Mouse (Mus musculus) lung, embryonic 15.5 days (tissue): ENCODE measurements around the gene Castor2. TPM values are rescaled to one million over a fixed set of nuclear protein-coding genes. Genes with fewer than 3 reads are reported as not detected.

Experiments used
- ATAC-seq: fragments of 200-750 bp; cut with Nextera tagmentation; 2 replicates; pipeline ENCODE4 v1.8.0; 2017; ENCODE audit warnings: moderate number of reproducible peaks, borderline replicate concordance; ENCODE audit not compliant: low FRiP score, low TSS enrichment; ENCODE audit errors: extremely low read depth
- H3K27ac ChIP-seq: fragments of 300-500 bp; sonication (generic); 2 replicates; pipeline ENCODE4 v1.5.1; 2015; ENCODE audit warnings: moderate library complexity, mild to moderate bottlenecking, inconsistent platforms
- H3K27me3 ChIP-seq: fragments of 300-500 bp; sonication (generic); 2 replicates; pipeline ENCODE4 v1.6.1; 2015; ENCODE audit warnings: inconsistent platforms
- H3K36me3 ChIP-seq: fragments of 300-500 bp; sonication (generic); 2 replicates; pipeline ENCODE4 v1.6.1; 2015; ENCODE audit warnings: inconsistent platforms
- H3K4me1 ChIP-seq: fragments of 300-500 bp; sonication (generic); 2 replicates; pipeline ENCODE4 v1.6.1; 2015; ENCODE audit warnings: inconsistent platforms
- H3K4me2 ChIP-seq: fragments of 300-500 bp; sonication (generic); 2 replicates; pipeline ENCODE4 v1.6.1; 2015; ENCODE audit warnings: inconsistent platforms, mild to moderate bottlenecking, moderate library complexity
- H3K4me3 ChIP-seq: fragments of 300-500 bp; sonication (generic); 2 replicates; pipeline ENCODE4 v1.5.1; 2015; ENCODE audit warnings: mild to moderate bottlenecking, inconsistent platforms
- H3K9ac ChIP-seq: fragments of 300-500 bp; sonication (generic); 2 replicates; pipeline ENCODE4 v1.6.1; 2015; ENCODE audit warnings: inconsistent platforms
- H3K9me3 ChIP-seq: fragments of 300-500 bp; sonication (generic); 2 replicates; pipeline ENCODE4 v1.6.1; 2016; ENCODE audit warnings: inconsistent platforms
- WGBS: fragments of 180-500 bp; shearing (Covaris S2); methylation state at CpG from one replicate; pipeline ENCODE4 v1.1.7; 2015; 5-methylcytosine and 5-hydroxymethylcytosine counted together
- polyA plus RNA-seq: library from polyadenylated mRNA; unstranded; fragments of >200 nt; fragmentation: Nextera tagmentation; extraction: Ambion mirVana; gene quantifications from 2 replicates; pipeline ENCODE4 v1.2.1, GENCODE M21; 2015

The Castor2 gene
- polyA plus RNA-seq, 1 experiment from 2014 or later: 3.7 TPM

GRCm38 (mm10) chr5:134137933-134138332, 38.4 kb downstream of the Castor2 start:
- Histone ChIP-seq H3K27me3 (no peaks in the 10 kb centered on the region), H3K36me3 (no peaks in the 10 kb centered on the region)
- 86% methylated on average over 5 of the region's 5 CpGs for WGBS

GRCm38 (mm10) chr5:134139429-134139828, 39.9 kb downstream of the Castor2 start:
- no peak overlapping the region for H3K9ac ChIP-seq
- 77% methylated on average over 6 of the region's 6 CpGs for WGBS
- H3K9me3 ChIP-seq: no peaks in the 10 kb centered on the region
- ATAC-seq: no peak
- H3K4me3 ChIP-seq: no peak overlapping the region
- no peak overlapping the region for H3K4me2 ChIP-seq
- H3K36me3 ChIP-seq: no peaks in the 10 kb centered on the region
- no peaks in the 10 kb centered on the region for H3K27me3 ChIP-seq
- H3K4me1 ChIP-seq: no peaks in the 10 kb centered on the region
- no peak overlapping the region for H3K27ac ChIP-seq

More at GRCm38 (mm10) chr5:134137933-134138332, 38.4 kb downstream of the Castor2 start:
- Histone ChIP-seq H3K4me3 (no peak overlapping the region), H3K4me1 (no peaks in the 10 kb centered on the region), H3K9ac (no peak overlapping the region), H3K27ac (no peak overlapping the region), H3K9me3 (no peaks in the 10 kb centered on the region), H3K4me2 (no peak overlapping the region)
- no peak for ATAC-seq

- 39% methylated on average over 7 of the region's 7 CpGs for WGBS
- Histone ChIP-seq H3K27ac (peak overlapping the region; percentile 42; the same call in 1 of the 2 replicates), H3K4me3 (no peak overlapping the region), H3K4me1 (no peaks in the 10 kb centered on the region), H3K36me3 (no peaks in the 10 kb centered on the region), H3K9ac (no peak overlapping the region), H3K9me3 (no peaks in the 10 kb centered on the region), H3K27me3 (no peaks in the 10 kb centered on the region), H3K4me2 (no peak overlapping the region)
- ATAC-seq: no peak
Observed at GRCm38 (mm10) chr5:134141236-134141635, 41.7 kb downstream of the Castor2 start.

GRCm38 (mm10) chr5:134142381-134142780, 42.9 kb downstream of the Castor2 start:
- no peaks in the 10 kb centered on the region for H3K36me3 ChIP-seq
- 80% methylated on average over 11 of the region's 11 CpGs for WGBS
- no peaks in the 10 kb centered on the region for H3K4me1 ChIP-seq

GRCm38 (mm10) chr5:134144986-134145385, 45.5 kb downstream of the Castor2 start:
- Histone ChIP-seq H3K9ac (no peak overlapping the region), H3K4me2 (no peak overlapping the region), H3K36me3 (peaks cover 3% of the 10 kb centered on the region), H3K27ac (no peak overlapping the region), H3K4me1 (no peaks in the 10 kb centered on the region), H3K9me3 (no peaks in the 10 kb centered on the region), H3K4me3 (no peak overlapping the region), H3K27me3 (no peaks in the 10 kb centered on the region)
- WGBS: 92% methylated on average over 8 of the region's 8 CpGs
- ATAC-seq: no peak

More at GRCm38 (mm10) chr5:134142381-134142780, 42.9 kb downstream of the Castor2 start:
- H3K27ac ChIP-seq: no peak overlapping the region
- no peak overlapping the region for H3K4me3 ChIP-seq
- H3K4me2 ChIP-seq: no peak overlapping the region
- H3K9ac ChIP-seq: no peak overlapping the region
- ATAC-seq: no peak
- H3K27me3 ChIP-seq: no peaks in the 10 kb centered on the region
- no peaks in the 10 kb centered on the region for H3K9me3 ChIP-seq

GRCm38 (mm10) chr5:134147194-134147753, 47.8 kb downstream of the Castor2 start:
- Histone ChIP-seq H3K4me3 (no peak overlapping the region), H3K9ac (no peak overlapping the region), H3K4me1 (no peaks in the 10 kb centered on the region), H3K4me2 (no peak overlapping the region), H3K9me3 (no peaks in the 10 kb centered on the region), H3K27ac (peak overlapping the region; percentile 20; the same call in 1 of the 2 replicates), H3K27me3 (no peaks in the 10 kb centered on the region), H3K36me3 (peaks cover 14% of the 10 kb centered on the region)
- peak; percentile 58; the same call in 1 of the 2 replicates for ATAC-seq
- WGBS: 64% methylated on average over 10 of the region's 10 CpGs

- H3K4me3 ChIP-seq: no peak overlapping the region
- peaks cover 14% of the 10 kb centered on the region for H3K36me3 ChIP-seq
- ATAC-seq: no peak
- H3K27ac ChIP-seq: no peak overlapping the region; the same call in 1 of the 2 replicates
- H3K27me3 ChIP-seq: no peaks in the 10 kb centered on the region
- no peaks in the 10 kb centered on the region for H3K4me1 ChIP-seq
- WGBS: 84% methylated on average over 4 of the region's 4 CpGs
- no peak overlapping the region for H3K4me2 ChIP-seq
- no peaks in the 10 kb centered on the region for H3K9me3 ChIP-seq
- H3K9ac ChIP-seq: no peak overlapping the region
Observed at GRCm38 (mm10) chr5:134148153-134148552, 48.6 kb downstream of the Castor2 start.

GRCm38 (mm10) chr5:134151895-134152294, 52.4 kb downstream of the Castor2 start:
- H3K9ac ChIP-seq: no peak overlapping the region
- H3K4me1 ChIP-seq: no peaks in the 10 kb centered on the region
- 65% methylated on average over 11 of the region's 11 CpGs for WGBS
- no peak overlapping the region for H3K4me3 ChIP-seq
- H3K27me3 ChIP-seq: no peaks in the 10 kb centered on the region
- H3K36me3 ChIP-seq: peaks cover 32% of the 10 kb centered on the region
- H3K27ac ChIP-seq: no peak overlapping the region
- no peak for ATAC-seq
- H3K9me3 ChIP-seq: no peaks in the 10 kb centered on the region
- no peak overlapping the region for H3K4me2 ChIP-seq

- 82% methylated on average over 7 of the region's 7 CpGs for WGBS
- no peak overlapping the region for H3K27ac ChIP-seq
- no peak for ATAC-seq
- H3K9me3 ChIP-seq: no peaks in the 10 kb centered on the region
- H3K4me2 ChIP-seq: no peak overlapping the region
- no peaks in the 10 kb centered on the region for H3K27me3 ChIP-seq
- H3K36me3 ChIP-seq: peaks cover 45% of the 10 kb centered on the region
- no peaks in the 10 kb centered on the region for H3K4me1 ChIP-seq
- no peak overlapping the region for H3K9ac ChIP-seq
- no peak overlapping the region for H3K4me3 ChIP-seq
Observed at GRCm38 (mm10) chr5:134155916-134156466, 56.5 kb downstream of the Castor2 start.

GRCm38 (mm10) chr5:134164688-134165087, 65.2 kb downstream of the Castor2 start:
- Histone ChIP-seq H3K4me2 (no peak overlapping the region), H3K27me3 (no peaks in the 10 kb centered on the region), H3K9ac (no peak overlapping the region), H3K27ac (no peak overlapping the region), H3K4me1 (peaks cover 7% of the 10 kb centered on the region), H3K9me3 (no peaks in the 10 kb centered on the region), H3K4me3 (no peak overlapping the region), H3K36me3 (peaks cover 34% of the 10 kb centered on the region)
- 62% methylated on average over 5 of the region's 5 CpGs for WGBS
- ATAC-seq: no peak

- Histone ChIP-seq H3K27ac (no peak overlapping the region), H3K9ac (no peak overlapping the region), H3K4me3 (no peak overlapping the region), H3K27me3 (no peaks in the 10 kb centered on the region), H3K4me2 (no peak overlapping the region), H3K36me3 (peaks cover 20% of the 10 kb centered on the region), H3K9me3 (no peaks in the 10 kb centered on the region), H3K4me1 (peaks cover 7% of the 10 kb centered on the region)
- ATAC-seq: no peak
- WGBS: 84% methylated on average over 7 of the region's 7 CpGs
Observed at GRCm38 (mm10) chr5:134166642-134167041, 67.1 kb downstream of the Castor2 start.

- Histone ChIP-seq H3K4me2 (no peak overlapping the region), H3K9me3 (no peaks in the 10 kb centered on the region), H3K4me3 (no peak overlapping the region), H3K4me1 (peaks cover 7% of the 10 kb centered on the region), H3K9ac (no peak overlapping the region), H3K36me3 (peaks cover 15% of the 10 kb centered on the region), H3K27me3 (no peaks in the 10 kb centered on the region), H3K27ac (no peak overlapping the region)
- WGBS: 87% methylated on average over 9 of the region's 9 CpGs
- no peak for ATAC-seq
Observed at GRCm38 (mm10) chr5:134168033-134168432, 68.5 kb downstream of the Castor2 start.
